Mouse (Mus musculus) testis, adult 2 months (tissue): ENCODE results near the gene Colgalt2.

Experiments
- CTCF ChIP-seq: fragments of 200-500 bp; IDR thresholded peaks from 2 replicates; pipeline ENCODE4 v1.5.1; 2012; ENCODE audit warnings: low read depth, mild to moderate bottlenecking, inconsistent platforms, low read length, moderate library complexity; ENCODE audit not compliant: control insufficient read depth, insufficient read depth, insufficient replicate concordance
- POLR2A ChIP-seq: fragments of 200-500 bp; IDR thresholded peaks from 2 replicates; pipeline ENCODE4 v1.6.1; 2012; ENCODE audit warnings: low read depth, mild to moderate bottlenecking, inconsistent platforms, low read length, moderate library complexity; ENCODE audit not compliant: control insufficient read depth

- TF ChIP-seq CTCF (no peak), POLR2A (no peak)
These were observed 922 bp upstream of the Colgalt2 start for GRCm38 (mm10) chr1:152398708-152399107.
